Mouse (Mus musculus): ENCODE measurements around the gene Gsk3b.
"Not testable (repeated sequence)": the region's sequence is repeated elsewhere in the genome, so short reads cannot be mapped to it uniquely, and the experiment has no call there.

Gsk3b gene

DNA sequence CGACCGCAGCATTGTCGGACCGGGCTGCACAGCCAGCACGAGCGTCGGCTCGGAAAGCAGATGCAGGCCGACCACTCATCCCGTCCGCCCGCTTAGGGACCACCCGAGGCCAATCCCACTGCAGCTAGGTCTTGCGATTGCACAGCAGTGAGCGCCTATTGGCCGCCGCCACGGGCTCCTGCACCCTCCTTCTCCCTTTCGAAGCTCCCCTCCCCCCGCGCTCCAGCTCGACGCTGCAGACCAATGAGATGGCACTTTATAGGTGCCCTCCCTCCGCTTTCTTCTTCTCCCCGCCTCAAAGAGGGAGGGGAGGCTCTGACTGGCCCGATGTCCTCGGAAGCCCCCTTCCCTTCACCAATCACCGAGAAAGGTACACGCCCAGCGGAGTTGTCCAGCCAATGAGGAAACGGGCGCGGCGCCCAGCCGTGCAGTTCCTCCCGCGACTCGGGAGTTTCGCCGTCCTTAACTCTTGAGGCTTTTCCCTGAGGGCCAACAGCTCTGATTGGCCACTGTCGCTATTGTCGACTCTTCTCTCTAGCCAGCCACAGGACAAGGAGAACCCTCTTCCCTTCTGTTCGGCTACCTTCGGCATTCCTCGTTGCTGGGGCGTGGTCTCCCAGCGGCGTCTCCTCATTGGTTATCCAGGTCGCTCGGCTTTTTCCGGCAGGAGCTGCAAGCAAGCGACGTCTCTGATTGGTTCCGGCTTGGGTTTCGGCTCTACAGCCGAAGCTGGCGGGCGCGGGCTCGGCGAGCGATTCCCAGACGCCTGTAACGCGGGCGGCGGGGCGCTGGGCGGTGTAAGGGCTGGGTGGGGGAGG is at the start of gene Gsk3b:
Gene Gsk3b (plus strand): TSS at position 373 of the 818 bp plus-strand sequence.
- peak; percentile 99 for DNase-seq (ENCODE audit: low spot score in 2 of 2)

GRCm38 (mm10) chr16:38042160-38042559 is 46.6 kb upstream of the Gsk3b start:
- no peak for DNase-seq (ENCODE audit: low spot score in 2 of 2)

GRCm38 (mm10) chr16:38044551-38044950 is 44.2 kb upstream of the Gsk3b start:
- no peak for DNase-seq (ENCODE audit: low spot score in 2 of 2)

DNA sequence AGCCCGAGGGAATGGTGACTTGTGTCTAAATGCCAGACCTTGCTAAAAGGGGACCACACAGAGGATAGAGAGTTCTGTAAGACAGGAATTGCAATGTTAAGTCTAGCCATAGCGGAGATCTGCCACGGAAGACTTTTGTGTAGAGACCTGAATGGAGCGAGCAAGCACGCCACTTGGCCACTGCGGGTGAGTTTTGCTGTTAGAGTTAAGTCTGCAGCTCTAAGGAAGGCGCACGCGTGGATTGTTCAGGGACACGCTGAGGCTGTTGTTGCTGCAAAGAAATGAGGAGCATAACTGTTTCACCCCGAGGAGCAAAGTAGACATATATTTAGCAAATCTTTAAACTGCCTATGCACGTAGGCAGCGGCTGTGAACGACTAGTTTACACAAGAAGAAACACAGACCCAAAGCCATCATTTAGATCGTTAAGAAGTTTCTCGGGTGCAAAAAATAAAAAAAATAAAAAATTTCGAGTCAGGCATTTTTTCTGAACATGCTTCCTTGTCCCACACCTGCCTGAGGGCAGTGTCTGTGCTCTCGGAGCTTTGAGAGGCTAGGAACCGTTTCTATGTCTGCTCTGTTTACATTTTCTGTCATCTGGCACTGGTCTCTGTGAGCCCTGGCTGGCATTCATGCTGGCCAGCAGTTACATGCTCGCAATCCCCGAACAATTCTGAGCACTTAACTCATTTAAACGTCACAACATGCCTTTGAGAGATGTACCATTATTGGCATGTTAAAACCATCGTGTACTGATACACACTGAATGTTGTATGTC is 40.8 kb upstream of the Gsk3b start:
- no peak for DNase-seq (ENCODE audit: low spot score in 2 of 2)

DNA sequence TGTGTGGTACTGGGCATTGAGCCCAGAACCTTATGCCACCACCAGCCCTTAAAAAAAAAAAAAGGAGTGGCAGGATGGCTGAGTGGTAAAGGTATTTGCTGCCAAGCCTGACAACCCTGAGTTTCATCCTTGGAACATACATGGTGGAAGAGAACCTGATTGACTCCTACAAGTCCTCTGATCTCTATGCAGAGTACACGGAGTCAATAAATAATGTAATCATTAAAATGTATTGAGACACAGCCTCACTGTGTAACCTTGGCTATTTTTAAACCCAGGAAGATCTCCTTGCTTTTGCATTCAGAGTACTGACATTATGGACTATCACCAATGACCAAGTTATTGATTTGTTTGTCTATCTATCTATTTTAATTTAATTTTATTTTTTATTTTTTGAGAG is 30.9 kb upstream of the Gsk3b start:
- no peak for DNase-seq (ENCODE audit: low spot score in 2 of 2)

DNA sequence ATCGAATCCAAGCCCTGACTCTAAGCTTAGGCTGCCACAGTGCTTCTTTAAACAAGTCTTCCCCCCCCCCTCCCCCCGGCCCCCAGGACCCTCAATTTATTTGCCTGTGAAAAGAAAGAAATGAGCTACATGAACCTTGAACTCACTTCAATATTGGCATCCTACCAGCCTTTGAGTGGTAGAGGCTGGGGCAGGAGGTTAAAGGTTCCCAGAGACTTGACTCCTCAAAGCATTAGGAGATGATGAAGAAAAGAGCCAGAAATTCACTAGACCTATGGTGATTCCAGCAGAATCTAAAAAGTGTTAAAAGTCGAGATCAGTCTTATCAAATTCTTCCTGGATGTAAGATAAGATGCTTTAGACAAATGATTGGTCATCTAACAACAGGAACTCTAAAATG is 30.0 kb upstream of the Gsk3b start:
- DNase-seq (ENCODE audit: low spot score in 2 of 2): no peak

- DNase-seq (ENCODE audit: low spot score in 2 of 2): no peak
Measured at GRCm38 (mm10) chr16:38059631-38060030, 29.2 kb upstream of the Gsk3b start.

DNA sequence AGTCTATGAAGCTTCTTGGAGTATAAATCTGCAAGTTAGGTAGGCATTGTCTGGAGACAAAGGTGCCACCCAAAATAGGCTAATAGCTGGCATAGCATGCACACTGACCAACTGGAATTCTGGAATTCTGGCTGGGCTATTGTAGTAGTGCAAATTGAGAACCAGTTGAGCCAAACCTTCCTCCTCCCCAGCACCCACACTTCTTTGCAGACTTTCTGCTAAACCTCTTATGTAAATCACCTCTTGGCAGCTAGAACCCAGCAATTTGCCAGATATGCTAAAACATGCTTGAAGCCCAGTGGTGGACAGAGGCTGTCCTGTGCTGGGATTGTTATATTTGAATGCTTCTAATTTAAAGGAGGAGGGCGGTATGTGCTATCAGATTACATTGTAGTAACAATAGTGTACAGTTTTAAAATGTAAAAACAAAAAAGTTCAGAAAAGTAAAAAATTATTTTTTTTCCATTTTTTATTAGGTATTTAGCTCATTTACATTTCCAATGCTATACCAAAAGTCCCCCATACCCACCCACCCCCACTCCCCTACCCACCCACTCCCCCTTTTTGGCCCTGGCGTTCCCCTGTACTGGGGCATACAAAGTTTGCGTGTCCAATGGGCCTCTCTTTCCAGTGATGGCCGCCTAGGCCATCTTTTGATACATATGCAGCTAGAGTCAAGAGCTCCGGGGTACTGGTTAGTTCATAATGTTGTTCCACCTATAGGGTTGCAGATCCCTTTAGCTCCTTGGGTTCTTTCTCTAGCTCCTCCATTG is 14.8 kb upstream of the Gsk3b start:
- DNase-seq (ENCODE audit: low spot score in 2 of 2): not testable (repeated sequence)

DNA sequence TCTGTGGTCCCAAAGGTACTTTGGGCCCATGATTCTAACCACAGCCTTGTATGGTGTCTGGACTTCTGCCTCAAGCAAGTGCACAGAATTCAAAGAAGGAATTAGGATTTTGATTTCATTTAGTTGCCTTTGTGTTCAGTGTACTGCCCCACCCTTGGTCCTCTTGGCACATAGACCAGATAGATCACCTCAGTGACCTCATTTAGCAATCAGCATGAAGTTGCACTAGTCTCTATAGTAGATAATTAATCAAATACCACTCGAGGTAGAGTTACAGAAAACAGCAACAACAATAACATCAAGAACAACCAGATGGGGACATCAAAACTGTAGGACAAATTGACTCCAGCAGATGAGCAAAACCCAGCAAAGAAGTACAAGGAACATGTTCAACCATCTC is 8.6 kb upstream of the Gsk3b start:
- no peak for DNase-seq (ENCODE audit: low spot score in 2 of 2)

DNA sequence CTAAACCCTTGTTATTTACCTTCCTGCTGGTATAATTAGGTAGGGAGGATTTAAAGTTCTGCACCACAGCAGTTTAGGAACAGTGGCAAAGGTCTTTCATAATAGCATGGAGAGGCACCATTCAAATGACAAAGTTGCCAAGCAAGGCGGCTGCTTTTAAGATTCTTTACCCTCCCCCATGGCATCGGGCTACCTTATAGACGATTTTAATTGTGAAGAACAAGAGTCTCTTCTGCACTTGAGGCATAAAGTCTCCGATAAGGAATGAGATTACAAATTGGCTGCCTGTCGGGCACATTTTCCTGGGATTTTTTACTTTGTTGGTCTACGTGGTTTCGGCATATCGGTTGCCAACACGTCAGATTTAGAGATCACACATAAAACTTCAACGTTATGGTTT is 1.6 kb upstream of the Gsk3b start:
- DNase-seq (ENCODE audit: low spot score in 2 of 2): no peak

DNA sequence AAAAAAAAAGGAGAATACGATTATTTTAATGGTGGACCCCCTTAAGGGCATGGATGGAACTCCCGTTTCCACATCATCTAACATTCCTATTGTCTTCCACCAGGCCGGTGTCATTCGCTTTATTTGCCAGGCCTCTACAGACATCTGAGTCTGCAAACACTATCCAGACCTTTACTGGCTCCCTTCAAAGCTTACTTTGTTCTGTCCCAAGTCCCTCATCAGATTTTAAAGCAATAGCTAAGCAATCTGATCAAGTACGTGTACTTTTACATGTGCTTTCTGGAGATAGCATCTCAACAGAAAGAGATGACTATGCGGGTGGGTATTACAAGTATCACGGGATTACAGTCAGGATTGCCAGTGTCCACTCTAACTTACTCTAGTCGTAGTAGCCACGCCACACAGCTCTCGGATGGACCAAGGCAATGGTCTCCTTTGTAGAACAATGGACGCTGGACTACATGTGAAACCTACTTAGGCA is 1.1 kb upstream of the Gsk3b start:
- DNase-seq (ENCODE audit: low spot score in 2 of 2): no peak

- DNase-seq (ENCODE audit: low spot score in 2 of 2): no peak
Measured at GRCm38 (mm10) chr16:38088126-38088628, 624 bp upstream of the Gsk3b start.

- DNase-seq (ENCODE audit: low spot score in 2 of 2): no peak
Measured at GRCm38 (mm10) chr16:38089447-38090170, 808 bp downstream of the Gsk3b start.

- no peak for DNase-seq (ENCODE audit: low spot score in 2 of 2)
Measured at GRCm38 (mm10) chr16:38090341-38091005, 1.7 kb downstream of the Gsk3b start.

- DNase-seq (ENCODE audit: low spot score in 2 of 2): no peak
Measured at GRCm38 (mm10) chr16:38091041-38091440, 2.2 kb downstream of the Gsk3b start.

DNA sequence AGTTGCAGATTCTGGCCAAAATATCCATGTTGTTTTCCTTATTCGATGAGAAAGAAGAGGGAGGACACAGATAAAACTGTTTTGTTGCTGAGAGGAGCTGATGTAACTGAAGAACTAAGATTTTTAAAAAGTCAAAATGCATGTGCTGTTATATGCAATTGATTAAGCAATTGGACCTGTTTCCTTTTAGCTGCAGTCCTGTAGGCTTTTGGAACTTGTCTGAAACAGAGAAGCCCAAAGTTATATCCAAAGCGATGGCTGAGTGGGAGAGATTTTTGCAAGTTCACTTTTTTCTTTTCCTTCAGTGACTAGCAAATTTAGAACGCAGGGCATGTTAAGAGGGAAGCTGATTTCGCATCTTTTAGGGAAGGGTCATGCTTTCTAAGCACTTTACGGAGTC is 2.9 kb downstream of the Gsk3b start:
- no peak for DNase-seq (ENCODE audit: low spot score in 2 of 2)

DNA sequence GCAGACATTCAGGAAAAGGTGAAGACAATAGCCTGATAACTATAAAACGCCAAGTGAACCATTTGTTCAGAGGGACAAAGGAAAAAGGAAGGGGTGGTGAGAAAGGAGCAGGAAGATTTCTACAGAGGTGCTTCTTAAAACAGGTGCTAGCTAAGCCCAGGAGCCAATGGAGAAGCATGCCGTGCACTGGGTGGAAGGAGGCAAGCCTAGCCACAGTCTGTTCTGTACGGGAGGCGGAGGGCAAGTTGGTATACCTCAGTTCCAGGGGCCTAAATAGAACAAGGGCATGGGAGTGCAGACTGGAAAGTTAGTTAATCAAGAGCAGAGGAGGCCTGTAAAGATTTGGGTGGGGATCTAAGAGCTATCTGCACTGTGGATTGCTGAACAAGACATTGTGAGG is 3.8 kb downstream of the Gsk3b start:
- no peak for DNase-seq (ENCODE audit: low spot score in 2 of 2)

- DNase-seq (ENCODE audit: low spot score in 2 of 2): no peak
Measured at GRCm38 (mm10) chr16:38095181-38095851, 6.5 kb downstream of the Gsk3b start.

- no peak for DNase-seq (ENCODE audit: low spot score in 2 of 2)
Measured at GRCm38 (mm10) chr16:38097521-38097920, 8.7 kb downstream of the Gsk3b start.

DNA sequence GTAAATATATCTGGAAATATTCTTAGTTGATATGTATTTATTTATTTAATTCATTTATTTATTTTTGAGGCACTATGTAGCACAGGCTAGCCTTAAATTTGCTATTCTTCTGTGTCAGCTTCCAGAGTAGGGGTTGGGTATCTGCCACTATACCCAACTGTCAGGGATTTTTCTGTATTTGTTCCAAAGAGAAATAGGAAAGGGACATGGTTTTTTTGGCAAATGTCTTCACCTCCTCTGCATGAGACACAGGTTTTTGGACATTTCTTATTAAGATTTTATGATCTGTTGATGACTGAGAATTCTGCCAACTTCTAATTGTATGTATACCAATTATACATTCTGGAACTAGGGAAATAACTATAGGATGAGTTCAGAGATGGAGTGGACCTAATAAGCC is 10.5 kb downstream of the Gsk3b start:
- DNase-seq (ENCODE audit: low spot score in 2 of 2): no peak
